Mouse (Mus musculus) stomach, embryonic 14.5 days (tissue): ENCODE measurements at regions not wholly inside any gene's neighbourhood (a gene's known extent, or its start where the extent isn't known, plus 50 kb on each side); places are given as distances from the start of the nearest gene placed in this dataset.

ENCODE experiments used
- ATAC-seq: fragments of 200-750 bp; cut with Nextera tagmentation; 2 replicates; pipeline ENCODE4 v1.8.0; 2017; ENCODE audit warnings: low read depth, moderate TSS enrichment; ENCODE audit not compliant: insufficient number of reproducible peaks, insufficient read depth, low FRiP score
- H3K27ac ChIP-seq: fragments of 300-500 bp; sonication (generic); 2 replicates; pipeline ENCODE4 v1.5.1; 2014; ENCODE audit warnings: mild to moderate bottlenecking, low read length, moderate library complexity, mixed read lengths
- H3K27me3 ChIP-seq: fragments of 300-500 bp; sonication (generic); 2 replicates; pipeline ENCODE4 v1.6.1; 2014; ENCODE audit warnings: low read length, control low read depth, mixed read lengths; ENCODE audit not compliant: control insufficient read depth, insufficient read depth
- H3K36me3 ChIP-seq: fragments of 300-500 bp; sonication (generic); 2 replicates; pipeline ENCODE4 v1.6.1; 2014; ENCODE audit warnings: mild to moderate bottlenecking, control low read depth, low read length, moderate library complexity, mixed read lengths; ENCODE audit not compliant: control insufficient read depth, insufficient read depth
- H3K4me1 ChIP-seq: fragments of 300-500 bp; sonication (generic); 2 replicates; pipeline ENCODE4 v1.6.1; 2014; ENCODE audit warnings: low read length, control low read depth, mixed read lengths; ENCODE audit not compliant: control insufficient read depth, insufficient read depth
- H3K4me2 ChIP-seq: fragments of 300-500 bp; sonication (generic); replicated peaks from 2 replicates; pipeline ENCODE4 v1.6.1; 2014; ENCODE audit warnings: low read depth, low read length, control low read depth
- H3K4me3 ChIP-seq: fragments of 300-500 bp; sonication (generic); 2 replicates; pipeline ENCODE4 v1.5.1; 2014; ENCODE audit warnings: low read depth, low read length, control low read depth
- H3K9ac ChIP-seq: fragments of 300-500 bp; sonication (generic); replicated peaks from 2 replicates; pipeline ENCODE4 v1.6.1; 2014; ENCODE audit warnings: low read depth, mild to moderate bottlenecking, control low read depth, low read length, moderate library complexity, mixed read lengths
- H3K9me3 ChIP-seq: fragments of 300-500 bp; sonication (generic); 2 replicates; pipeline ENCODE4 v1.6.1; 2016; ENCODE audit warnings: low read depth, low read length, control low read depth; ENCODE audit not compliant: control insufficient read depth
- WGBS: fragments of 180-500 bp; shearing (Covaris S2); extraction: QIAGEN DNeasy Blood & Tissue Kit; methylation state at CpG from one replicate; pipeline ENCODE4 v1.1.7; 2014; 5-methylcytosine and 5-hydroxymethylcytosine counted together

DNA sequence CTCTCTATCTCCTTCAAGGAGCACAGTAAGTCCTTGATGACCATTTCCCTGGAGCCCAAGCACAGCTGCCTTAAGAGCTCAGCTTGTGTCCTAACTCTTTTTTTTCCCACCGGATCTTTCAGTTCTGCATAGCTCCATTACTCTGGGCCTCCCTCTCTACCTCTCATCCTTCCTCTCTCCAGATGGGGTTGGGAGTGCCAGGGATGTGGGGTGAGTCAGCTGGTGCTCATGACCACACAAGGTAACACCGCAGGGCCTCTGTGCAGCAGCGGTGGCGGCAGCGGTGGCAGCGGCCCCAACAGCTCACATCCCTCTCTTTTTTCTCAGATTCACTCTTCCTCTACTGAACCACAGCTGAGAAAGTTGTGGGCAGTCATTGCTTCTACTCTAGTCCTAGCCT is 126.6 kb upstream of the Klf4 start:
- 94% methylated on average over 6 of the region's 6 CpGs for WGBS
- Histone ChIP-seq H3K27ac (no peak overlapping the region), H3K4me3 (no peak overlapping the region), H3K4me1 (no peaks in the 10 kb centered on the region), H3K4me2 (no peak overlapping the region), H3K27me3 (no peaks in the 10 kb centered on the region), H3K9ac (no peak overlapping the region), H3K36me3 (no peaks in the 10 kb centered on the region), H3K9me3 (no peaks in the 10 kb centered on the region)
- ATAC-seq, result no peak

DNA sequence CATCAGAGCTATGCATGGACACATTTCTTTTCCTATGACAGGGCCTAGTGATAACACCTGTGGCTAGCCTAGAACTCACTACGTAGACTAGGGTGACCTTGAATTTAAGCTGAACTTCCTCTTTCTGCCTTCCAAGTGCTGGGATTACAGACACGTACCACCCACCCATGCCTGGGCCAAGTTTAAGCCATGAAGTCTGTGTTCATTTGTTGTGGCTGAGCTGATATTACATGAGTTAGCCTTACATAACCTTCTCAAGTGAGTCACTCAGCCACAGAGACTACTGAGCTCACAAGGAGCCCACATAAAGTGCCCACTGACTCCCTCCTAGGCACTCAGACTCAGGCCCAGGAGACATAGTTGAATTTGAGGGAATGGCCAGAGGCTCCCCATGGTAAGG is 123.1 kb upstream of the Klf4 start:
- ATAC-seq, result no peak
- Histone ChIP-seq H3K9me3 (no peaks in the 10 kb centered on the region), H3K27me3 (no peaks in the 10 kb centered on the region), H3K36me3 (no peaks in the 10 kb centered on the region), H3K4me2 (no peak overlapping the region), H3K4me3 (no peak overlapping the region), H3K9ac (no peak overlapping the region), H3K4me1 (peaks cover 12% of the 10 kb centered on the region), H3K27ac (no peak overlapping the region)
- 86% methylated on average over 2 of the region's 2 CpGs for WGBS

DNA sequence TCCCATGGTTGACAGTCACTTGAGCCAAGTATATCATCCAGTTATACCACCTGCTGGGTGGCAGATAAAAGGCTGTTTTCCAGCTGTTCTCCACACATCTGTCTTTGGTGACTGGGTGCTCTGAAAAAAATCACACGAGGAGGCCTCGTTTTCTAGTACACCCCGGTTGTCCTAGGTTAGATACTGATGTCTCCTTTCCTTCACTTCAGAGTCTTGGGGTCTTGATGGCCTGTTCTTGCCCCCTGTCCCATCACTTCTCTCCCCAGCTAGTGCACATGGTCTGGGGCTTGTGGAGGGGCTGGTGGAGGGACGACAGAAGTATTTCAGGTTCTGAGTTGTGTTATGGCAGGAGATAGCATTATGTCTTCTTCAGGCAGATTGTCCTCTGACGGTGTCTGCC is 120.4 kb upstream of the Klf4 start:
- Histone ChIP-seq H3K4me3 (no peak overlapping the region), H3K36me3 (no peaks in the 10 kb centered on the region), H3K27me3 (no peaks in the 10 kb centered on the region), H3K9ac (no peak overlapping the region), H3K9me3 (no peaks in the 10 kb centered on the region), H3K4me2 (peak overlapping the region; percentile 54; the same call in 1 of the 2 replicates), H3K27ac (peak overlapping the region; percentile 97; the same call in 1 of the 2 replicates), H3K4me1 (peaks cover 16% of the 10 kb centered on the region)
- ATAC-seq, result no peak
- WGBS, result 66% methylated on average over 5 of the region's 5 CpGs

DNA sequence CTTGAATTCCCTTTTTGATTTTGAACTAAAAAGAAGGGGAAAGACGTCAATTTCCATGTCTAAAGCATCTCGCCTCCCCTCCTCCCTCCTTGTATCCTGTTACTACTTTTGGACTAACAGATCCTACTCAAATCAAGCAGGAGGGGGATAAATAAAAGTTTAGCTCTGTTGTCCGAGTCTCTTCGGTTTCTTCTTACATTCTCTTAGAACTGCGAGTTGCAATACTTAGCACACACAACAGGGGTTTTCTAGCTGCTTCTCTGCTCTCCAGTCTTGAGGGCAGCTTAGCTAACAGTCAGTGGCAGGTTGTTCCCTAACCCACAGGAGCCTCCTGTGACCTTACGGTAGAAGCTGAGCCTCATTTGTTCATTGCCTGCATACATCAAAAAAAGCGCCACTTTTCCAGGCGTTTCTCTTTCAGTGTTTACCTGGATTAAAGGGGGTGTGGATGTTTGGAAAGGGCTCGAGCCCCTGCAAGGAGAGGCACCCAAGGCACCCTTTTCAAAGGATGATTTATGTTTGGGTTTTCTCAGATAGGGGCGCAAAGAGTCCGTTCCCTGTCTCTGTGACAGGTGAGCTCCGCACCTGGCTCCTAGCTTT is 119.6 kb upstream of the Klf4 start:
- no peaks in the 10 kb centered on the region for H3K9me3 ChIP-seq
- peaks cover 16% of the 10 kb centered on the region for H3K4me1 ChIP-seq
- peak overlapping the region; percentile 50 for H3K4me3 ChIP-seq
- ATAC-seq, result peak; percentile 5; the same call in 1 of the 2 replicates
- H3K27me3 ChIP-seq, result no peaks in the 10 kb centered on the region
- H3K36me3 ChIP-seq, result no peaks in the 10 kb centered on the region
- peak overlapping the region; percentile 97 for H3K27ac ChIP-seq
- peak overlapping the region; percentile 54 for H3K4me2 ChIP-seq
- H3K9ac ChIP-seq, result peak overlapping the region; percentile 52
- whole genome bisulfite sequencing, result 9% methylated on average over 12 of the region's 12 CpGs

DNA sequence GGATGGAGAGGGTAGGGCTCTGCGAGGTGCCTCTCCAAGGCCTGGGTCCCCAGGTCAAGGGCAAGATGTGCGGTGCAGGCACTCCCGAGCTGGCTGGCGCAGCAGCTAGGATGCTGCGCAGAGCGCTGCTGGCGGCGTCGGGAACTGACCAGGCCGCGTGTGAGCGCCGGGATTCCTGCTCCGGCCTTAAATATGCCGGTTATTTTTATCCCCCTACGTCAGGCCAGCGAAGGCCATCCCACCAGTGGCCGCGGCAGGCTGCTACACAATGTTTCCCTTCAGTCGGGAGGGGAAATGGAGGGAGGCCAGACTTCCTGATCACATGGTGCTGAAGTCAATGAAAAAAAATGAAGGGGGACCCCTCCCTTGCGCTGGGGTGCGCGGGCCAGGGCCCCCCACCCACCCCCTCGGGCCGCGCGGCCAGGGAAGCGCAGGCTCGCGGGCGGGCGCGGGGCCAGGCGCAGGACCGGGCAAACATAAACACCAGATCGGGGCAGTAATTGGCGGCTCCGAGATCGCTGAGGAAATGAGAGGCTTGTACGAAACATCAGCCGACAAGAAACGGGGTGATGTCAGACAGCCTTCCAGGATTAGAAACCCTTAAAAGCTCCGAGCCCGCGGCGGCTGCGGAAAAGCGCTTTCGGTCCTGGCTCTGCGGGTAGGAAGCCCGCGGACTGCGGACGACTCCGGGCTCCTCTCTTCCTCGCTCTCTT is 118.9 kb upstream of the Klf4 start:
- Histone ChIP-seq H3K27me3 (no peaks in the 10 kb centered on the region), H3K27ac (peak overlapping the region; percentile 97), H3K4me3 (peak overlapping the region; percentile 50), H3K4me1 (peaks cover 16% of the 10 kb centered on the region), H3K9me3 (no peaks in the 10 kb centered on the region), H3K9ac (peak overlapping the region; percentile 52), H3K36me3 (no peaks in the 10 kb centered on the region), H3K4me2 (peak overlapping the region; percentile 54)
- peak; percentile 91 for ATAC-seq
- under 1% methylated on average over 56 of the region's 56 CpGs for WGBS

DNA sequence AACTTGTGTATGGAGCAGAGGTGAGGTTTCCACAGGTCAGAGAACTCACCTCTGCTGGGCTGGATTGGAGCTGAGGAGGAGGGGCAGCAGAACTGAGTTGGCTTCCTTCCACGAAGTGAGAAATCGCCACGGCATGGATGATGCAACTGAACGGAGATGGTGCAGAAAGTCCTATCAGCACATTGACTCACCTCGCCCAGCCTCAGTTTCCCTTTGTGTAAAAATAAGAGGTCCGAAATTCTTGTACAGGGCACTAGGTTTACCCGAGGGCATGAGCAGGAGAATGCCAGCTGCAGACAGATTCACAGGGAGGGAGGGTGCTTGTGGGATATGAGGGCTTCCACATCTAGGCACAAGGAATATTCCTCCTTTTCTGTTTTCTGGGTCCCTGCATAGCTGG is 117.9 kb upstream of the Klf4 start:
- Histone ChIP-seq H3K9me3 (no peaks in the 10 kb centered on the region), H3K4me2 (0 out of 2 replicates have a peak overlapping the region, but pooled peaks have one; percentile 54), H3K9ac (no peak overlapping the region), H3K36me3 (no peaks in the 10 kb centered on the region), H3K4me1 (peaks cover 16% of the 10 kb centered on the region), H3K27ac (peak overlapping the region; percentile 97; the same call in 1 of the 2 replicates), H3K27me3 (no peaks in the 10 kb centered on the region), H3K4me3 (no peak overlapping the region)
- WGBS, result 46% methylated on average over 7 of the region's 7 CpGs
- no peak for ATAC-seq

DNA sequence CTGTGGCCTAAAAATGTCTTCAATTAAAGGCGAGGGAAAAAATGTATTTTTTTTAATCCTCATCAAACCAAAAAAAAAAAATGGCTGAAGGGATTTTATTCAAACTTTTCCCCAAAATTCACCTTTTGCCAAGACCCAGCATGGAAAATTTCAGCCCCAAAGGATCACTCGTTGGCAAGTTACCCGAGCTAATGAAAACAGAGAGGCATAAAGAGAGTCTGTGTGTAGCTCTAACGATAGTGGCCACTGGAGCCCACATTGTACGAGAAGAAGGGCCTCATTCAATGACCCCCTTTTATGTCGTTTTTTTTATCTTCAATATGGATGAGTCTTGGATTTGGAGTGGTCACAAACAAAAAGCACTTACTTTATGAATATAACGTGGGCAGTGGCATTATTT is 116.1 kb upstream of the Klf4 start:
- WGBS, result 72% methylated on average over 7 of the region's 7 CpGs
- no peak overlapping the region for H3K27ac ChIP-seq
- no peaks in the 10 kb centered on the region for H3K36me3 ChIP-seq
- no peak for ATAC-seq
- H3K4me2 ChIP-seq, result no peak overlapping the region
- H3K27me3 ChIP-seq, result no peaks in the 10 kb centered on the region
- H3K4me1 ChIP-seq, result peaks cover 16% of the 10 kb centered on the region
- H3K9me3 ChIP-seq, result no peaks in the 10 kb centered on the region
- no peak overlapping the region for H3K4me3 ChIP-seq
- no peak overlapping the region for H3K9ac ChIP-seq

DNA sequence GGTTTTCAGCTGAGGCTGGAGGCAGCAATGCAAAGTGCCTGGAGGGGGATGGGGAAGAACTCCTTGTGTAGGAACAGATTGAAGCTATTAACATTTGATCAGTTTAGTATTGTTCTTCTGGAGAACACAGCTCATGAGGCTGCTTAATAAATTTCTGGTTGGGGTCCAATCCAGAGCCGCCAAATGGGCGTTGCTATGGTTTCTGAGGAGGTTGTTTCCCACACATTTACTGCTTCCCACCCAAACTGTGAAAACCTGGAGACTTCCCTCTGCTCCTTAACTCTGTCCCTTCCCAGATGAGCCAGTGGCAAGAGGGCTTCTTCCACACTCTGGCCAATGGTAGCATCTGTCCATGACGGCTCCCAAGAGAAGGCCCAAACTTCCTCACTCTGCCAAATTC is 113.2 kb upstream of the Klf4 start:
- Histone ChIP-seq H3K27me3 (no peaks in the 10 kb centered on the region), H3K4me2 (no peak overlapping the region), H3K36me3 (no peaks in the 10 kb centered on the region), H3K9ac (no peak overlapping the region), H3K4me3 (no peak overlapping the region), H3K4me1 (peaks cover 4% of the 10 kb centered on the region), H3K9me3 (no peaks in the 10 kb centered on the region), H3K27ac (no peak overlapping the region)
- WGBS, result 68% methylated on average over 3 of the region's 3 CpGs
- ATAC-seq, result no peak; the same call in 1 of the 2 replicates
